Mouse (Mus musculus) adrenal gland (tissue): ENCODE measurements around the gene Bend7.

Source experiments
- intact Hi-C: fragments of 180-260 bp; cut with DNase I; formaldehyde crosslinking; loops from one replicate; pipeline ENCODE4 v1.15.1; 2025

Gene Bend7

GRCm38 (mm10) chr2:4782401-4782800, 64.8 kb downstream of the Bend7 start:
- intact Hi-C loops = no loop called here

GRCm38 (mm10) chr2:4782809-4783641, 65.4 kb downstream of the Bend7 start:
- intact Hi-C loops = no loop called here

- intact Hi-C loops = no loop called here
Observed at GRCm38 (mm10) chr2:4784012-4784411, 66.4 kb downstream of the Bend7 start.

- intact Hi-C loops = no loop called here
Observed at GRCm38 (mm10) chr2:4785016-4785415, 67.4 kb downstream of the Bend7 start.

GRCm38 (mm10) chr2:4787223-4787622, 69.6 kb downstream of the Bend7 start:
- intact Hi-C loops = no loop called here

- intact Hi-C loops = no loop called here
Observed at GRCm38 (mm10) chr2:4791646-4792045, 74.0 kb downstream of the Bend7 start.

GRCm38 (mm10) chr2:4792554-4792953, 74.9 kb downstream of the Bend7 start:
- intact Hi-C loops = no loop called here

GRCm38 (mm10) chr2:4802395-4803176, 85.0 kb downstream of the Bend7 start:
- intact Hi-C loops = no loop called here

GRCm38 (mm10) chr2:4816308-4816707, 98.7 kb downstream of the Bend7 start:
- intact Hi-C loops = no loop called here

- intact Hi-C loops = no loop called here
Observed at GRCm38 (mm10) chr2:4817678-4818077, 100.0 kb downstream of the Bend7 start.

GRCm38 (mm10) chr2:4820230-4820629, 102.6 kb downstream of the Bend7 start:
- intact Hi-C loops = no loop called here

- intact Hi-C loops = no loop called here
Observed at GRCm38 (mm10) chr2:4824067-4824466, 106.4 kb downstream of the Bend7 start.

GRCm38 (mm10) chr2:4828032-4828431, 110.4 kb downstream of the Bend7 start:
- intact Hi-C loops = no loop called here

GRCm38 (mm10) chr2:4828446-4828997, 110.9 kb downstream of the Bend7 start:
- intact Hi-C loops = no loop called here

GRCm38 (mm10) chr2:4829007-4829406, 111.4 kb downstream of the Bend7 start:
- intact Hi-C loops = no loop called here

GRCm38 (mm10) chr2:4829489-4830065, 111.9 kb downstream of the Bend7 start:
- intact Hi-C loops = no loop called here

- intact Hi-C loops = no loop called here
Observed at GRCm38 (mm10) chr2:4831493-4831892, 113.9 kb downstream of the Bend7 start.

- intact Hi-C loops = no loop called here
Observed at GRCm38 (mm10) chr2:4832166-4832565, 114.5 kb downstream of the Bend7 start.

- intact Hi-C loops = no loop called here
Observed at GRCm38 (mm10) chr2:4849449-4849848, 131.8 kb downstream of the Bend7 start.
